ENCODE assay signal across 8 mouse cellular contexts in genomic region chr3:138144060-138144641, GRCm38 (mm10). TPM values are rescaled to one million over a fixed set of nuclear protein-coding genes. Genes with fewer than 3 reads are reported as not detected.
DNase-seq lines count a peak whose midpoint lies in the region; ATAC-seq and TF ChIP-seq lines count a peak whose summit lies in the region.

No protein-coding gene starts in this region.

- in situ Hi-C loops in ES-E14 (cut with MboI; ENCODE audit: low sequenced_read_pairs in 2 of 2, unreplicated experiment in 2 of 2) = loop anchor here (10.0 to 25.0 kb wide), 2 partner anchors 357 to 369 kb away; no protein-coding TSS in a partner anchor

- peak overlapping the region; percentile 73 for H3K4me2 ChIP-seq in heart, embryonic 12.5 days
- H3K4me2 ChIP-seq in heart, postnatal 0 days (ENCODE audit: low read depth, low read length) = peak overlapping the region; percentile 90
- peak overlapping the region; percentile 62 for H3K4me2 ChIP-seq in midbrain, embryonic 11.5 days

- TF ChIP-seq EP300 in heart, postnatal 0 days (IDR thresholded peaks at IDR 0.05; ENCODE audit: low read depth) = no peak

- intact Hi-C loops in heart, postnatal 36 days (cut with DNase I) = loop anchor here (2.0 kb wide), 2 partner anchors 225 to 277 kb away; partner anchors contain the start of genes Dnajb14 and Lamtor3

- no peaks in the 10 kb centered on the region for H3K4me1 ChIP-seq in heart, embryonic 12.5 days (replicated peaks)
- peaks cover 0 to 2% of the 10 kb centered on the region in 2 experiments; a peak in 1 of 4 replicates for H3K4me1 ChIP-seq in ES-E14 (ENCODE audit: control insufficient read depth in 2 of 2, insufficient read depth in 2 of 2, low read length in 2 of 2, poor library complexity in 1 of 2)
- no peaks in the 10 kb centered on the region for H3K4me1 ChIP-seq in heart, postnatal 0 days (ENCODE audit: control insufficient read depth, insufficient read depth)
- no peaks in the 10 kb centered on the region for H3K4me1 ChIP-seq in midbrain, embryonic 11.5 days (ENCODE audit: control insufficient read depth, insufficient read depth, low read length)

- 0% methylated on average over 18 of the region's 18 CpGs for WGBS in heart, embryonic 12.5 days
- WGBS in heart, postnatal 0 days = under 1% methylated on average over 18 of the region's 18 CpGs
- WGBS in midbrain, embryonic 11.5 days = under 1% methylated on average over 18 of the region's 18 CpGs

- H3K27me3 ChIP-seq in heart, embryonic 12.5 days (replicated peaks) = no peaks in the 10 kb centered on the region
- H3K27me3 ChIP-seq in heart, postnatal 0 days (ENCODE audit: control insufficient read depth, insufficient read depth, low read length) = no peaks in the 10 kb centered on the region
- H3K27me3 ChIP-seq in midbrain, embryonic 11.5 days (ENCODE audit: control insufficient read depth, insufficient read depth, low read length) = no peaks in the 10 kb centered on the region

- peak overlapping the region; percentile 64 for H3K4me3 ChIP-seq in heart, embryonic 12.5 days
- peak overlapping the region; percentile 95 to 99 for H3K4me3 ChIP-seq in ES-E14 (ENCODE audit: insufficient read depth in 1 of 2, low read depth in 1 of 2, low read length in 2 of 2, poor library complexity in 1 of 2, severe bottlenecking in 1 of 2)
- H3K4me3 ChIP-seq in heart, postnatal 0 days (ENCODE audit: low read depth, low read length) = peak overlapping the region; percentile 73
- peak overlapping the region; percentile 38 for H3K4me3 ChIP-seq in midbrain, embryonic 11.5 days (ENCODE audit: low read depth, low read length)

- H3K9ac ChIP-seq in heart, embryonic 12.5 days = peak overlapping the region; percentile 79
- H3K9ac ChIP-seq in ES-E14 (ENCODE audit: insufficient read depth, low read depth, low read length, poor library complexity, severe bottlenecking) = peak overlapping the region; percentile 99
- H3K9ac ChIP-seq in heart, postnatal 0 days (replicated peaks; ENCODE audit: low read depth, low read length) = peak overlapping the region; percentile 67
- peak overlapping the region; percentile 82 for H3K9ac ChIP-seq in midbrain, embryonic 11.5 days (ENCODE audit: low read length)

- H3K9me3 ChIP-seq in heart, embryonic 12.5 days (replicated peaks) = no peaks in the 10 kb centered on the region
- H3K9me3 ChIP-seq in ES-E14 (ENCODE audit: control insufficient read depth, insufficient read depth, low read depth, low read length) = no peaks in the 10 kb centered on the region
- no peaks in the 10 kb centered on the region for H3K9me3 ChIP-seq in heart, postnatal 0 days (replicated peaks; ENCODE audit: control insufficient read depth, low read length)
- no peaks in the 10 kb centered on the region for H3K9me3 ChIP-seq in midbrain, embryonic 11.5 days (ENCODE audit: control insufficient read depth, low read length)

- no peak for ATAC-seq in heart, embryonic 12.5 days (ENCODE audit: insufficient number of reproducible peaks, low FRiP score)
- ATAC-seq in heart, postnatal 0 days (ENCODE audit: insufficient read depth, low read depth) = no peak
- no peak for ATAC-seq in midbrain, embryonic 11.5 days (ENCODE audit: low FRiP score)

- H3K36me3 ChIP-seq in heart, embryonic 12.5 days = peaks cover 5% of the 10 kb centered on the region
- H3K36me3 ChIP-seq in ES-E14 (ENCODE audit: control insufficient read depth, insufficient read depth, low read length, poor library complexity, severe bottlenecking) = peaks cover 2% of the 10 kb centered on the region; the same call in 1 of the 2 replicates
- no peaks in the 10 kb centered on the region for H3K36me3 ChIP-seq in heart, postnatal 0 days (replicated peaks; ENCODE audit: control insufficient read depth, insufficient read depth, low read length)
- 0 out of 2 replicates have a peak, but pooled peaks cover 2% of the 10 kb centered on the region for H3K36me3 ChIP-seq in midbrain, embryonic 11.5 days (ENCODE audit: control insufficient read depth, insufficient read depth, low read length)

- no peak for TF ChIP-seq CTCF in heart, postnatal 0 days (IDR thresholded peaks at IDR 0.05; ENCODE audit: low read depth)

- no peak for DNase-seq in heart, postnatal 36 days
- DNase-seq in ES-E14 (ENCODE audit: low read depth, low spot score) = no peak
- peak; percentile 60 for DNase-seq in heart, postnatal 0 days (ENCODE audit: low spot score)
- peak; percentile 95 for DNase-seq in midbrain, embryonic 11.5 days (ENCODE audit: low spot score, missing footprints)
- no peak for DNase-seq in frontal cortex, postnatal 36 days (ENCODE audit: low spot score in 2 of 2)
- DNase-seq in right cerebral cortex, adult 2 months (ENCODE audit: low spot score in 2 of 2) = no peak
- no peak for DNase-seq in layer of hippocampus, adult 9-11 months

- H3K27ac ChIP-seq in heart, embryonic 12.5 days (ENCODE audit: poor library complexity, severe bottlenecking) = peak overlapping the region; percentile 100
- H3K27ac ChIP-seq in ES-E14 (ENCODE audit: insufficient read depth, low read depth, low read length, poor library complexity, severe bottlenecking) = peak overlapping the region; percentile 100
- H3K27ac ChIP-seq in heart, postnatal 0 days (ENCODE audit: low read depth) = peak overlapping the region; percentile 98
- peak overlapping the region; percentile 98 for H3K27ac ChIP-seq in midbrain, embryonic 11.5 days (ENCODE audit: low read depth, low read length)

TF ChIP-seq in ES-E14, 5 proteins besides CTCF, POLR2A, EP300 and RAD21:
- no peak for TF ChIP-seq HCFC1 (IDR thresholded peaks at IDR 0.05; ENCODE audit: borderline replicate concordance, insufficient read depth, low read length)
- peak; percentile 59 for TF ChIP-seq ZNF384 (IDR thresholded peaks at IDR 0.05; ENCODE audit: low read depth, low read length)

RNA-seq across cellular contexts. Expression of gene Mttp, which starts 0.6 kb away (rescaled TPM):
- polyA plus RNA-seq in heart, embryonic 12.5 days (2016; fragmentation: Nextera tagmentation; extraction: Ambion mirVana) = 8.4 and 9.0 TPM in 2 replicates
- total RNA-seq in heart, postnatal 36 days (2021) = 1 to 10 TPM; 5.4 to 6.2 TPM
- 10.3 and 10.8 TPM in 2 replicates for total RNA-seq in ES-E14 (2012; rRNA removed)
- total RNA-seq in heart, postnatal 0 days (2014; rRNA removed; ENCODE audit: low replicate concordance) = 1.5 and 3.9 TPM in 2 replicates
- 5.9 and 6.2 TPM in 2 replicates for polyA plus RNA-seq in heart, postnatal 0 days (2015; fragmentation: Nextera tagmentation; extraction: Ambion mirVana)
- 10.0 and 10.7 TPM in 2 replicates for polyA plus RNA-seq in midbrain, embryonic 11.5 days (2014; fragmentation: Nextera tagmentation; extraction: Ambion mirVana)

RNA-seq across cellular contexts. Expression of gene Trmt10a, which starts 0.9 kb away (rescaled TPM):
- polyA plus RNA-seq in heart, embryonic 12.5 days (2016; fragmentation: Nextera tagmentation; extraction: Ambion mirVana) = 12.8 and 14.5 TPM in 2 replicates
- 1 to 10 TPM; 2.3 to 3.2 TPM for total RNA-seq in heart, postnatal 36 days (2021)
- 16.2 and 16.5 TPM in 2 replicates for total RNA-seq in ES-E14 (2012; rRNA removed)
- total RNA-seq in heart, postnatal 0 days (2014; rRNA removed; ENCODE audit: low replicate concordance) = 3.7 TPM in 2 replicates
- polyA plus RNA-seq in heart, postnatal 0 days (2015; fragmentation: Nextera tagmentation; extraction: Ambion mirVana) = 5.3 and 5.4 TPM in 2 replicates
- 14.9 and 19.5 TPM in 2 replicates for polyA plus RNA-seq in midbrain, embryonic 11.5 days (2014; fragmentation: Nextera tagmentation; extraction: Ambion mirVana)

RNA-seq across cellular contexts. Expression of gene 4930579F01Rik, which starts 49.5 kb away (rescaled TPM):
- polyA plus RNA-seq in heart, embryonic 12.5 days (2016; fragmentation: Nextera tagmentation; extraction: Ambion mirVana) = not detected in 2 replicates
- total RNA-seq in heart, postnatal 36 days (2021) = not detected
- total RNA-seq in ES-E14 (2012; rRNA removed) = not detected in 2 replicates
- total RNA-seq in heart, postnatal 0 days (2014; rRNA removed; ENCODE audit: low replicate concordance) = not detected in 2 replicates
- not detected in 2 replicates for polyA plus RNA-seq in heart, postnatal 0 days (2015; fragmentation: Nextera tagmentation; extraction: Ambion mirVana)
- not detected in 2 replicates for polyA plus RNA-seq in midbrain, embryonic 11.5 days (2014; fragmentation: Nextera tagmentation; extraction: Ambion mirVana)

Comparison
In these comparisons a context has a peak if more than half of its experiments do, and no peak if none do; other contexts are left out.
1. DNase-seq: peak in heart, postnatal 0 days (single experiment) and midbrain, embryonic 11.5 days (single experiment); none in heart, postnatal 36 days (0 of 2), ES-E14 (single experiment), frontal cortex, postnatal 36 days (0 of 2), right cerebral cortex, adult 2 months (0 of 2) and layer of hippocampus, adult 9-11 months (single experiment).
2. H3K4me3 ChIP-seq: peak in every context shown above with its lines; median percentile 97 in ES-E14; 73 in heart, postnatal 0 days; 64 in heart, embryonic 12.5 days; 38 in midbrain, embryonic 11.5 days.
3. Peak in every context shown above with its lines, with median percentiles within 50 percentile points of each other: H3K27ac ChIP-seq, H3K4me2 ChIP-seq and H3K9ac ChIP-seq.